ENCODE assay signal across 8 mouse cellular contexts in genomic region chr9:21916851-21917492, GRCm38 (mm10). TPM values are rescaled to one million over a fixed set of nuclear protein-coding genes. Genes with fewer than 3 reads are reported as not detected.
DNase-seq lines count a peak whose midpoint lies in the region; ATAC-seq and TF ChIP-seq lines count a peak whose summit lies in the region.
"Had no signal": no experiment of that assay in that cellular context is flagged by ENCODE, and none has a peak within 500 bp of the region (broad histone marks: within the 10 kb centered on the region; RNA-seq: fewer than 3 reads in every experiment).

No protein-coding gene starts in this region.

- H3K4me1 ChIP-seq in lung, embryonic 14.5 days (ENCODE audit: insufficient read depth): no peaks in the 10 kb centered on the region
- H3K4me1 ChIP-seq in forebrain, embryonic 11.5 days (replicated peaks; ENCODE audit: control insufficient read depth, insufficient read depth, low read length): 0 out of 2 replicates have a peak, but pooled peaks cover 2% of the 10 kb centered on the region
- peaks cover 15% of the 10 kb centered on the region for H3K4me1 ChIP-seq in limb, embryonic 10.5 days
- H3K4me1 ChIP-seq in olfactory bulb, adult 2 months (ENCODE audit: control insufficient read depth, insufficient read depth, low read length): peaks cover 11% of the 10 kb centered on the region

- peak overlapping the region; percentile 62; the same call in 1 of the 2 replicates for H3K9ac ChIP-seq in lung, embryonic 14.5 days
- H3K9ac ChIP-seq in forebrain, embryonic 11.5 days (ENCODE audit: low read length): peak overlapping the region; percentile 65; the same call in 1 of the 2 replicates

- peaks cover 6% of the 10 kb centered on the region; the same call in 1 of the 2 replicates for H3K27me3 ChIP-seq in lung, embryonic 14.5 days (ENCODE audit: insufficient read depth, low read length)
- H3K27me3 ChIP-seq in forebrain, embryonic 11.5 days (ENCODE audit: control insufficient read depth, insufficient read depth, low read length): peaks cover 8% of the 10 kb centered on the region; the same call in 1 of the 2 replicates
- peaks cover 41% of the 10 kb centered on the region for H3K27me3 ChIP-seq in limb, embryonic 10.5 days (ENCODE audit: low read depth, poor library complexity, severe bottlenecking)

- no peak overlapping the region for H3K27ac ChIP-seq in lung, embryonic 14.5 days (ENCODE audit: low read depth)
- no peak overlapping the region for H3K27ac ChIP-seq in forebrain, embryonic 11.5 days (ENCODE audit: low read depth, low read length)
- H3K27ac ChIP-seq in limb, embryonic 10.5 days: no peak overlapping the region
- H3K27ac ChIP-seq in olfactory bulb, adult 2 months (ENCODE audit: insufficient read depth, low read depth, low read length): no peak overlapping the region

- H3K4me2 ChIP-seq in lung, embryonic 14.5 days: peak overlapping the region; percentile 98
- peak overlapping the region; percentile 94 for H3K4me2 ChIP-seq in forebrain, embryonic 11.5 days (ENCODE audit: low read depth, low read length, severe bottlenecking)

- ATAC-seq in lung, embryonic 14.5 days (ENCODE audit: insufficient read depth): no peak
- ATAC-seq in forebrain, embryonic 11.5 days (replicated peaks; ENCODE audit: low FRiP score): no peak

- 60% methylated on average over 3 of the region's 3 CpGs for whole genome bisulfite sequencing in lung, embryonic 14.5 days
- WGBS in forebrain, embryonic 11.5 days: 67% methylated on average over 3 of the region's 3 CpGs
- 65% methylated on average over 3 of the region's 3 CpGs for WGBS in limb, embryonic 10.5 days
- 70% methylated on average over 3 of the region's 3 CpGs for WGBS in olfactory bulb, adult 2 months

- H3K36me3 ChIP-seq in lung, embryonic 14.5 days (ENCODE audit: insufficient read depth): no peaks in the 10 kb centered on the region
- H3K36me3 ChIP-seq in forebrain, embryonic 11.5 days (ENCODE audit: control insufficient read depth, insufficient read depth, low read length): no peaks in the 10 kb centered on the region
- H3K36me3 ChIP-seq in limb, embryonic 10.5 days: no peaks in the 10 kb centered on the region

- H3K9me3 ChIP-seq in lung, embryonic 14.5 days (ENCODE audit: low read depth, low read length): no peaks in the 10 kb centered on the region
- H3K9me3 ChIP-seq in forebrain, embryonic 11.5 days (ENCODE audit: control insufficient read depth, low read length): no peaks in the 10 kb centered on the region
- no peaks in the 10 kb centered on the region for H3K9me3 ChIP-seq in limb, embryonic 10.5 days (replicated peaks)

- TF ChIP-seq POLR2A in olfactory bulb, adult 2 months (IDR thresholded peaks at IDR 0.05; ENCODE audit: insufficient read depth, low read depth, low read length): no peak

- DNase-seq in lung, embryonic 14.5 days: no peak
- no peak for DNase-seq in lung, postnatal 14 days
- no peak for DNase-seq in forebrain, embryonic 11.5 days (ENCODE audit: low spot score)
- no peak for DNase-seq in limb, embryonic 10.5 days (ENCODE audit: low spot score)
- no peak for DNase-seq in thymus, postnatal 4 days
- DNase-seq in thymus, postnatal 36 days: no peak
- DNase-seq: kidney, postnatal 14 days had no signal

- no peak for TF ChIP-seq CTCF in lung, embryonic 14.5 days (IDR thresholded peaks at IDR 0.05; ENCODE audit: low read depth)
- no peak for TF ChIP-seq CTCF in olfactory bulb, adult 2 months (IDR thresholded peaks at IDR 0.05; ENCODE audit: insufficient read depth, low read depth, low read length)

- peak overlapping the region; percentile 58 for H3K4me3 ChIP-seq in lung, embryonic 14.5 days (ENCODE audit: low read depth, low read length)
- peak overlapping the region; percentile 57; the same call in 1 of the 2 replicates for H3K4me3 ChIP-seq in forebrain, embryonic 11.5 days (ENCODE audit: low read depth, low read length)
- H3K4me3 ChIP-seq in limb, embryonic 10.5 days: peak overlapping the region; percentile 64
- peak overlapping the region; percentile 59; the same call in 1 of the 2 replicates for H3K4me3 ChIP-seq in olfactory bulb, adult 2 months (ENCODE audit: insufficient read depth, low read depth, low read length)

RNA-seq across cellular contexts. Expression of gene Rab3d, which starts 1.0 kb away (rescaled TPM):
- 8.6 and 8.8 TPM in 2 replicates for polyA plus RNA-seq in lung, embryonic 14.5 days (2014; fragmentation: Nextera tagmentation; extraction: Ambion mirVana)
- polyA plus RNA-seq in forebrain, embryonic 11.5 days (2014; fragmentation: Nextera tagmentation; extraction: Ambion mirVana): 7.5 and 8.7 TPM in 2 replicates
- polyA plus RNA-seq in limb, embryonic 10.5 days (2016; fragmentation: Nextera tagmentation; extraction: Ambion mirVana): 2.7 and 5.0 TPM in 2 replicates
- polyA plus RNA-seq in olfactory bulb, adult 2 months (2012; ENCODE audit: insufficient read depth, insufficient read length, low replicate concordance, missing spikeins): not detected in 2 replicates

RNA-seq across cellular contexts. Expression of gene Ccdc159, which starts 10.3 kb away (rescaled TPM):
- polyA plus RNA-seq in lung, embryonic 14.5 days (2014; fragmentation: Nextera tagmentation; extraction: Ambion mirVana): 2.8 and 4.9 TPM in 2 replicates
- 4.4 and 4.5 TPM in 2 replicates for polyA plus RNA-seq in forebrain, embryonic 11.5 days (2014; fragmentation: Nextera tagmentation; extraction: Ambion mirVana)
- polyA plus RNA-seq in limb, embryonic 10.5 days (2016; fragmentation: Nextera tagmentation; extraction: Ambion mirVana): 3.0 and 3.9 TPM in 2 replicates
- not detected in 2 replicates for polyA plus RNA-seq in olfactory bulb, adult 2 months (2012; ENCODE audit: insufficient read depth, insufficient read length, low replicate concordance, missing spikeins)

RNA-seq across cellular contexts. Expression of gene Tmem205, which starts 10.4 kb away (rescaled TPM):
- polyA plus RNA-seq in lung, embryonic 14.5 days (2014; fragmentation: Nextera tagmentation; extraction: Ambion mirVana): 39.5 and 40.1 TPM in 2 replicates
- polyA plus RNA-seq in forebrain, embryonic 11.5 days (2014; fragmentation: Nextera tagmentation; extraction: Ambion mirVana): 30.3 and 31.0 TPM in 2 replicates
- 31.1 and 33.5 TPM in 2 replicates for polyA plus RNA-seq in limb, embryonic 10.5 days (2016; fragmentation: Nextera tagmentation; extraction: Ambion mirVana)
- not detected in 2 replicates for polyA plus RNA-seq in olfactory bulb, adult 2 months (2012; ENCODE audit: insufficient read depth, insufficient read length, low replicate concordance, missing spikeins)

RNA-seq across cellular contexts. Expression of gene Plppr2, which starts 19.9 kb away (rescaled TPM):
- 7.7 and 10.2 TPM in 2 replicates for polyA plus RNA-seq in lung, embryonic 14.5 days (2014; fragmentation: Nextera tagmentation; extraction: Ambion mirVana)
- 24.2 and 27.1 TPM in 2 replicates for polyA plus RNA-seq in forebrain, embryonic 11.5 days (2014; fragmentation: Nextera tagmentation; extraction: Ambion mirVana)
- polyA plus RNA-seq in limb, embryonic 10.5 days (2016; fragmentation: Nextera tagmentation; extraction: Ambion mirVana): 6.4 and 7.8 TPM in 2 replicates
- polyA plus RNA-seq in olfactory bulb, adult 2 months (2012; ENCODE audit: insufficient read depth, insufficient read length, low replicate concordance, missing spikeins): not detected in 2 replicates

RNA-seq across cellular contexts. Expression of gene Swsap1, which starts 38.6 kb away (rescaled TPM):
- 10.2 and 12.2 TPM in 2 replicates for polyA plus RNA-seq in lung, embryonic 14.5 days (2014; fragmentation: Nextera tagmentation; extraction: Ambion mirVana)
- polyA plus RNA-seq in forebrain, embryonic 11.5 days (2014; fragmentation: Nextera tagmentation; extraction: Ambion mirVana): 18.5 and 22.2 TPM in 2 replicates
- polyA plus RNA-seq in limb, embryonic 10.5 days (2016; fragmentation: Nextera tagmentation; extraction: Ambion mirVana): 7.3 and 8.2 TPM in 2 replicates
- not detected in 2 replicates for polyA plus RNA-seq in olfactory bulb, adult 2 months (2012; ENCODE audit: insufficient read depth, insufficient read length, low replicate concordance, missing spikeins)

Comparison
In these comparisons a context has a peak if more than half of its experiments do, and no peak if none do; other contexts are left out.
1. RNA of gene Tmem205, which starts 10.4 kb away (polyA plus RNA-seq): 39.5 to 40.1 TPM in lung, embryonic 14.5 days, 31.1 to 33.5 TPM in limb, embryonic 10.5 days and 30.3 to 31.0 TPM in forebrain, embryonic 11.5 days; not detected in olfactory bulb, adult 2 months; every median in the first group is over 10 times any median in the second.
2. Peak in every context shown above with its lines, with median percentiles within 50 percentile points of each other: H3K4me3 ChIP-seq.